Mouse (Mus musculus): ENCODE results near the gene Tars2. TPM values are rescaled to one million over a fixed set of nuclear protein-coding genes. Genes with fewer than 3 reads are reported as not detected.
"Not testable (repeated sequence)": the region's sequence is repeated elsewhere in the genome, so short reads cannot be mapped to it uniquely, and the experiment has no call there.

Tars2 gene
- polyA plus RNA-seq, 1 experiment from 2014 or later = 53.3 TPM

DNA sequence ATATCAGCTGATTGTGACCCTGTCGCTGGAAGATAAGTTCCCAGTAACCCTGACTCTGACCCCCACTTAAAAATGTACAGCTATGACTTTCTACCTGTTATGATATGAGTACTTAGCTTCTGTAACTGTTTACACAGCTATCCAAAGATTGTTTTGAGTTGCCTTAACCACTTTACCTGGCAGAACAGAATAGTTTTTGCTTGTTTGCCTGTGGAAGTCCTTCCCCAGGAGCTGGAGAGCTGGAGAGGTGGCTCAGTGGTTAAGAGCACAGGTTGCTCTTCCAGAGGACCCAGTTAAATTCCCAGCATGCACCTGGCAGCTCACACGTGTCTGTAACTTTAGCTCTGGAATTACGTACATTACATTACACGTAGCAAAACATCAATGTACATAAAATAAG, 55.4 kb downstream of the Tars2 start:
- ATAC-seq (ENCODE audit: low FRiP score) = no peak
- WGBS = 91% methylated on average over 4 of the region's 4 CpGs
- Histone ChIP-seq H3K36me3 (replicated peaks) (no peaks in the 10 kb centered on the region), H3K4me3 (replicated peaks) (no peak overlapping the region), H3K27ac (no peak overlapping the region), H3K9me3 (no peaks in the 10 kb centered on the region), H3K9ac (no peak overlapping the region), H3K4me2 (no peak overlapping the region), H3K4me1 (peaks cover 17% of the 10 kb centered on the region), H3K27me3 (no peaks in the 10 kb centered on the region)

DNA sequence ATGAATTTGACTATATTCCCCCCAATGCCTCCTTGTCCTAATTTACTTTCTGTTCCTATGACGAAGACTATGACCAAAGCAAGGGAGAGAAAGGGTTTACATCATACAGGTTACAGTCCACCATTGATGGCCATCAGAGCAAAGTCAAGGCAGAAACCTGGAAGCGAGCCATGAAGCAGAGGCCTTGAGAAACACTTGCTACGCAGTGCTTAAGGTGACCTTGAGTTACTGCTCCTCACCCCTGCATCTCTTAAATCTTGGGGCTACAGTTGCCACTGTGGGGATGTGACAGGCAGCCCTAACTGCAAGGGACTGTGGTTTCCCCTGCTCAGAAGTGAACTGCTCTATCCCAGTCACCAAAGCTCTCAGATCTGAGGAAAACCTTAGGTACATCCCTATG, 56.7 kb downstream of the Tars2 start:
- 98% methylated on average over 3 of the region's 3 CpGs for WGBS
- peaks cover 17% of the 10 kb centered on the region for H3K4me1 ChIP-seq
- H3K9ac ChIP-seq = no peak overlapping the region
- H3K9me3 ChIP-seq = no peaks in the 10 kb centered on the region
- no peak overlapping the region for H3K27ac ChIP-seq
- H3K36me3 ChIP-seq (replicated peaks) = no peaks in the 10 kb centered on the region
- H3K27me3 ChIP-seq = no peaks in the 10 kb centered on the region
- no peak overlapping the region for H3K4me3 ChIP-seq (replicated peaks)
- H3K4me2 ChIP-seq = no peak overlapping the region
- ATAC-seq (ENCODE audit: low FRiP score) = no peak

DNA sequence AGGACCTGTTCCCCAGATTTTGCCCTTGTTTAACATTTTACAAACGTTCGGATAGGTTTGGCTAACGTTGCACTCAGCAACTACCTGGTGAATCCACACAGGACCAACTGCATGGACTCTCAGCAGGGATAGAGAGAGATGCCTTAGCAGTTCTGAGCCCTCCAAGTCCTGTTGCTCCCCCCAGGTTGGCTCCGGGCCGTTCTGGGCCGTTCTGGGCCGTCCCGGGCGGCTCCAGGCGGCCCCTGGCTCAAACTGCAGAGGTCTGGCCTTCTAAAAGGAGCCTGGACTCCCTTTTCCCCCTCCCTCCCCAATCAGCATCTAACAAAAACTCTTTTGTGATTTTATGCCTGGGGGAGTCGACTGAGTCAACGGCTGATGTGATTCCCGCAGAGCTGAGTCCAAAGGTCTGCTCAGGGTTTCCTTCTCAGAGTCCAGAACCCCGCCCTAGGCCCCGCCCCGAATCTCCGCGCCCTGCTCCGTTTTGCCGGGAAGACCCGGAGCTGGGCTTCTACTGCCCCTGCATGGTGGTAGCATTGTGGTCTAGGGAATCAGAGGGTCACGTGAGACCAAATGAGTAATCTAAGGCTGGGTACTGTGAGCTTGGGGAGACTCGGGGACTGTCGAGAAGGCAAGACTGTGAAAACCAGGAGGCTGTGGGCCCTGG, 58.0 kb downstream of the Tars2 start:
- WGBS = 3% methylated on average over 24 of the region's 24 CpGs
- no peaks in the 10 kb centered on the region for H3K27me3 ChIP-seq
- peak; percentile 81 for ATAC-seq (ENCODE audit: low FRiP score)
- H3K9me3 ChIP-seq = no peaks in the 10 kb centered on the region
- H3K4me2 ChIP-seq = peak overlapping the region; percentile 60
- peak overlapping the region; percentile 30 for H3K4me3 ChIP-seq (replicated peaks)
- H3K36me3 ChIP-seq (replicated peaks) = no peaks in the 10 kb centered on the region
- peak overlapping the region; percentile 51 for H3K9ac ChIP-seq
- H3K27ac ChIP-seq = peak overlapping the region; percentile 46; the same call in 1 of the 2 replicates
- H3K4me1 ChIP-seq = peaks cover 17% of the 10 kb centered on the region

DNA sequence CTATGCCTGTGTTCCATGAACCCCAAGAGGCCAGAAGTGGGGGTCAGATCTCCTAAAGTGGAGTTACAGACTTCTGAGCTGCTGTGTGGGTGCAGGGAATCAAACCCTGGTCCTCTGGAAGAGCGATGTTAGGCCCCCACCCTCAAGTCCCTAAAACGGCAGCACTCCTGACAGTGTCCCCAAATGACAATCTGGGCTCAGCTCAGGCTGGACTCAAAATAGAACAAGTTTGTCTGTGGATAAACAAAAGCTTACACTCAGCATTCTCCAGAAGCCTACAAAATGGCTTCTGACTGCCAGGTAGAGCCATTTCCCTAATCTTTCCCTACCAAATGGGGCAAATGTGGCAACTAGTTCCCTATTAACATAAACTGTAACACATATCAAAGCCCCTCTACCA, 58.9 kb downstream of the Tars2 start:
- no peaks in the 10 kb centered on the region for H3K36me3 ChIP-seq (replicated peaks)
- WGBS = 83% methylated on average over 2 of the region's 2 CpGs

DNA sequence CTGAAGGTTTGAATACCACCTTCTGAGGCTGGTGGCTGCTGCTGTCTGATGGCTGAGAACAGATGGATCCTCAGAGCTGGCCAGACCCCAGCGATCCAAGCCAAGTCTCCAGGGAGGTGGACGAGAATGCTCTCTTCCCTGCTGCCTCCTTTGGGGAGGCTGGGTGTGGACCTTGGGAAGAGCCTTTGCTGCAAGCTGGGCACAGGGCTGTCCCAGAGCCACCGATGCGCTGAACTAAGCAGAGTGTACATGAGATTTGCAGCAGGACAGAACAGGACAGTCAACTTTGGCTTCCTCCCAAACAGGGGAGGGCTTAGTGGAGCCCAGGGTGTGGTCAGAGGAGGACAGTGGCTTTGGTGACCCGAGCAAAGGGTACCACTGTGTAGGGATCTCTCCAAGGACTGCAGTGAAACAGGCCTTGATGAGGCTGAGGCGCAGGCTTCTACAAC, 59.7 kb downstream of the Tars2 start:
- H3K4me2 ChIP-seq = no peak overlapping the region
- no peak for ATAC-seq (ENCODE audit: low FRiP score)
- no peaks in the 10 kb centered on the region for H3K27me3 ChIP-seq
- H3K36me3 ChIP-seq (replicated peaks) = no peaks in the 10 kb centered on the region
- H3K9ac ChIP-seq = no peak overlapping the region
- 72% methylated on average over 6 of the region's 6 CpGs for WGBS
- H3K27ac ChIP-seq = no peak overlapping the region
- H3K4me3 ChIP-seq (replicated peaks) = no peak overlapping the region
- no peaks in the 10 kb centered on the region for H3K9me3 ChIP-seq
- H3K4me1 ChIP-seq = peaks cover 26% of the 10 kb centered on the region

More for the DNA sequence above, 58.9 kb downstream of the Tars2 start:
- Histone ChIP-seq H3K9me3 (no peaks in the 10 kb centered on the region), H3K4me3 (replicated peaks) (no peak overlapping the region), H3K27me3 (no peaks in the 10 kb centered on the region), H3K27ac (no peak overlapping the region), H3K4me2 (no peak overlapping the region), H3K9ac (no peak overlapping the region), H3K4me1 (peaks cover 20% of the 10 kb centered on the region)
- ATAC-seq (ENCODE audit: low FRiP score) = no peak

DNA sequence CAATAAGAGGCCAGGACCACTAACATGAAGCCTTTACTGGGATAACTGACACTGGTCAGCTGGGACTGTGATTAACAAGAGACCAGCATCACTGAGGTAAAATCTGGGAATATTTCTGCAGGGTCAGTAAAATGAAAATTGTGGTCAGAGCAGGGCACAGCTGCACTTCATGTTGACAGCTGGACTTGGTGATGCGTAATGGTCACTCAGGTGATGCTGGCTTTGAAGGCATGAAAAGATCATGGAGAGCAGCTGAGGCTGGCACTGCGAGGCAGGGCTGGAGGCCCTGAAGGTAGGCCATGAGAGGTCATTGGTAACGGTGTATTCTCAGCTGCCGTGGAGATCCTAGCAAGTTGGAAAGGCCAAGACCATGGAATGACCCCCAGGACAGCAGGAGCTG, 61.7 kb downstream of the Tars2 start:
- WGBS = 95% methylated on average over 4 of the region's 4 CpGs
- peaks cover 26% of the 10 kb centered on the region for H3K4me1 ChIP-seq
- H3K27ac ChIP-seq = no peak overlapping the region
- no peak overlapping the region for H3K4me3 ChIP-seq (replicated peaks)
- ATAC-seq (ENCODE audit: low FRiP score) = no peak
- H3K9me3 ChIP-seq = no peaks in the 10 kb centered on the region
- H3K4me2 ChIP-seq = no peak overlapping the region
- H3K9ac ChIP-seq = no peak overlapping the region
- no peaks in the 10 kb centered on the region for H3K36me3 ChIP-seq (replicated peaks)
- H3K27me3 ChIP-seq = no peaks in the 10 kb centered on the region

DNA sequence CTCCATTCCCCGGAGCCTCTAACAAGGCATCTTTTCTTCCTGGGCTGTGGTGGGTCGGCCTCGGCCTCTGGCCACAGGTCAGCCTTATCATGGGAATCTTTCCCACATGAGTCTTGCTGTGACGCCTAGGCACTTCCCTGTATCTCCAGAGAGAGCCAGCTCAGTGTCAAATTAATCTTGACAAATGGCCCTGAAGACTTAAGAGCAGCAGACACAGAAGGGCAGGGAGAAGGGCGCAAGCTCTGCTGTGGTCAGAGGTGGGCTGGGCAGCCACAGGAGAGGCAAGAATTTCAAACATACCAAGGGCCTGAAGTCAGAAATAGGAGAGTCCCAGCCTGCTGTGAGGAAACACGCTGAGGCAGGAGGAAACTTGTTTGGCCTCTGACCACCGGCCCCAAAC, 63.6 kb downstream of the Tars2 start:
- Histone ChIP-seq H3K27me3 (no peaks in the 10 kb centered on the region), H3K27ac (no peak overlapping the region), H3K4me1 (peaks cover 16% of the 10 kb centered on the region), H3K4me3 (replicated peaks) (no peak overlapping the region), H3K9ac (no peak overlapping the region), H3K9me3 (no peaks in the 10 kb centered on the region), H3K4me2 (no peak overlapping the region), H3K36me3 (replicated peaks) (no peaks in the 10 kb centered on the region)
- 68% methylated on average over 7 of the region's 7 CpGs for WGBS
- no peak for ATAC-seq (ENCODE audit: low FRiP score)

DNA sequence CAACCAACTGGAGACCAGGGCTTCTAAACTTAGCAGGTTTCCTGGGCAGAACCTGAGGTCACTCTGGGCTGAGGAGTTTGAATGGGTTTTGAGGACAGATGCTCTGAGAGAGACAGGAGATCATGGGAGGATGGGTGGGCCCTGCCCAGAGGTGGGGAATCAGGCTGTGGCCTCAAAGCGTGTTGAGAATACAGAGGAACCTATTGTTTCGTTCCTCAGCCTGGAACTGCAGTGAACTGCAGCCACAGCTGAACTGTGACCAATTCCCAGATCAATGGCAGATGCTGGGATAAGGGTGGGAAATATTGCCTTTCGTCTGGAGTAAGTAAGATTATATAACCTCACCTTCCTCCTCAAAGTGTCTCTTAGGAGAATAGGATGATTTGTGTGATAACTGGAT, 64.2 kb downstream of the Tars2 start:
- H3K9me3 ChIP-seq = no peaks in the 10 kb centered on the region
- no peak for ATAC-seq (ENCODE audit: low FRiP score)
- WGBS = 70% methylated on average over 3 of the region's 3 CpGs
- no peak overlapping the region for H3K4me3 ChIP-seq (replicated peaks)
- H3K4me1 ChIP-seq = peaks cover 14% of the 10 kb centered on the region
- H3K36me3 ChIP-seq (replicated peaks) = no peaks in the 10 kb centered on the region
- H3K9ac ChIP-seq = no peak overlapping the region
- no peaks in the 10 kb centered on the region for H3K27me3 ChIP-seq
- no peak overlapping the region for H3K4me2 ChIP-seq
- no peak overlapping the region for H3K27ac ChIP-seq

DNA sequence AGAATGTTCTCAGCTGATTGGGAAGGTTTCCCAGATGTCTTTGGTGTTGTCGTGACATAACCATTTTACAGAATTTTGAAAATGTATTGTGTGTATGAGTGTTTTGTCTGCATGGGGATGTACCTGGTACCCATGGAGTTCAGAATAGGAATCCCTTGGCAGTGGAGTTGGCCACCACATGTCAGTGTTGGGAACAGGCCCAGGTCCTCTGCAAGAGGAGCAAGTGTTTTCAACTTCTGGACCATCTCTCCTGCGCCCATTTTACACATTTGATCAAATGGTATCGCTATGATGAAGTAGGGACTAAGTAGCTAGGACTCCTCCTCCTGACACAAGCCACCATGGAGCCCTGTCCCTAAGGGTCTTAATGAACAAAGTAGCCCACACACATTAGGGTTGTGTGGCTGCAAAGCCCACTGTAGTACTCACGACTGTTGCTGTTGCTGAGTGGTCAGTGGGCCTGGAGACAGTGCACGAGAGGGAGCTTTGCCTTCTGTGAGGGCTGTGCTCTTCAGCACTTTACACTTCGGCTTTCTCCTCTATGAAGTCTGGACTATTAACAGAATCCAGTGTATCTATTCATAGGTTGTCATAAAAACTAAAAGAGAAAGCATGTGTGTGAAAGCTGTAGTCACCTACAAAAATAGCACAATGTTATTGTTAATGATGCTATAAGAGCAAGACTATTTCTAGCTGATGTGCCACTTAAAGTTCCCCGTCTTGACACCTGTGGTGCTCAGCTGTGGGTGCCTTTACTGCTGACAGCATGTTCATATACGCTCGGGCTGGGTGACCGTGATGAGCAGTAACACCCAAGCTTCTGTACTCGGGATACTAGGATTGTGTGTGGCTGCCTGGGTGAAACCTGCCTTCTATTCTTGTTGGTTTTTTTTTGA, 65.0 kb downstream of the Tars2 start:
- H3K4me1 ChIP-seq = peaks cover 10% of the 10 kb centered on the region
- no peak for ATAC-seq (ENCODE audit: low FRiP score)
- no peaks in the 10 kb centered on the region for H3K9me3 ChIP-seq
- H3K36me3 ChIP-seq (replicated peaks) = no peaks in the 10 kb centered on the region
- no peaks in the 10 kb centered on the region for H3K27me3 ChIP-seq
- no peak overlapping the region for H3K4me2 ChIP-seq
- 93% methylated on average over 11 of the region's 11 CpGs for WGBS
- no peak overlapping the region for H3K27ac ChIP-seq
- H3K9ac ChIP-seq = no peak overlapping the region
- H3K4me3 ChIP-seq (replicated peaks) = no peak overlapping the region

DNA sequence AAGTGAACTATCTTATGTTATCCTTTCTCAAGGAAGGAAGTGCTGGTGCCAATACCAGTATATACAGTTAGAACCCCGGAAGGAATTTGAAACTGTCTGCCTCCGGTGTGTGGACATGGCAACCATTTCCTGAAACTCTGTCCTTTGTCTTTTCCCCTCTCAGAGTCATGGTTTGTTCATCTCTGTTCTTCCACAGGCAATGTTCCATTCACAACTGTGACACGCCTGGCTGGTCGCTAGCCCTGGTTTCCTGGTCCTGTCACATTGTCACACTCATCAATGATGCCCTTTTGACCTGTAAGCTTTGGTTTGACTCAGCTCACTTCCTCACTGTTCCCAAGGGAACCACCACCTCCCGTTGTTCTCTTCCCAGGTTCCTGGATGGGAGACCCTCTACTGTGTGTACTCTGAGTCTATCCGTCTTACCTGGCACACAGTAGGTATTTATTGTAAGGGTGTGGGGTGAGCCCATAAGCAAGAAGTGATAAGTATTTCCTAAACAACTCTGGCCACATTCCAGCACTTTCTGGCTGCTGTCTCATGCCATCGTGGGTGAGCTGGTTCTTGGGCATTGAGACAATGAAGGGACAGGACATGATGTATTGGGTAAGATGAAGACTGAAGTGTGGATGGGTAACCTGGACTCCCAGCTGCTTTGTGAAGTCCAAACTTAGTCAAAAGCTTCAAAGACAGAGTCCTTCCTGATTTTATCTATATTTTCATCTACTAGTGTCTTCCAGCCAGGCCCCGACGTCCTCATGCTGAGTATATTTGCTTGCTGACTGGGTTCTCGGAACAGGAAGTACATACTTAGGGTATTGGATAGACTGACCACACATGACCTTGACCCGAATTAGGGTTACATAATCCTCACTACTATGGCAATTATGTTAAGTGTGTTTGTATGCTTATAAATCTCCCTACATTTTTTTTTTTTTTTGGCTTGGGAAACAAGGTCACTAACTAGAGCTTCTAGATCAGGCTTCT, 65.9 kb downstream of the Tars2 start:
- H3K27ac ChIP-seq = no peak overlapping the region
- no peak for ATAC-seq (ENCODE audit: low FRiP score)

DNA sequence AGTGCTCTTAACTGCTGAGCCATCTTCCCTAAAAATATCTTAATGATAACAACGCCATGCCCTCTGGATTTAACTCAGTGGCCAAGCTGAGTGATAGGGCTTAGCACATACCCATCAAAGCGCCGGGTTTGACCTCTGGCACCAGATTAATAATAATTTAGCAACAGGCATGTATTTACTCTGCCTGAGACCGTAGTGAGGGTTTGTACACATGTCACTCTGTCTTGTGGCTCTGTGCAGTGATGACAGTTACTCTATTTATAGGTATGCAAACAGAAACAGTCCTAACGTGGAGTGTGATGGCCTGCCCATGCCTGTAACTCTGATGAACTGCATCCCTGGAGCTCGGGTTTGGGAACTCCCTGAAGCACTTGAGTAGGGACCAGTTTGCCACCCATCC, 67.3 kb downstream of the Tars2 start:
- no peaks in the 10 kb centered on the region for H3K9me3 ChIP-seq
- H3K4me1 ChIP-seq = peaks cover 14% of the 10 kb centered on the region
- 82% methylated on average over 6 of the region's 6 CpGs for WGBS

More for the DNA sequence above, 65.9 kb downstream of the Tars2 start:
- 83% methylated on average over 11 of the region's 11 CpGs for WGBS
- Histone ChIP-seq H3K4me2 (no peak overlapping the region), H3K9me3 (no peaks in the 10 kb centered on the region), H3K9ac (no peak overlapping the region), H3K36me3 (replicated peaks) (no peaks in the 10 kb centered on the region), H3K27me3 (no peaks in the 10 kb centered on the region), H3K4me1 (peaks cover 9% of the 10 kb centered on the region), H3K4me3 (replicated peaks) (no peak overlapping the region)

DNA sequence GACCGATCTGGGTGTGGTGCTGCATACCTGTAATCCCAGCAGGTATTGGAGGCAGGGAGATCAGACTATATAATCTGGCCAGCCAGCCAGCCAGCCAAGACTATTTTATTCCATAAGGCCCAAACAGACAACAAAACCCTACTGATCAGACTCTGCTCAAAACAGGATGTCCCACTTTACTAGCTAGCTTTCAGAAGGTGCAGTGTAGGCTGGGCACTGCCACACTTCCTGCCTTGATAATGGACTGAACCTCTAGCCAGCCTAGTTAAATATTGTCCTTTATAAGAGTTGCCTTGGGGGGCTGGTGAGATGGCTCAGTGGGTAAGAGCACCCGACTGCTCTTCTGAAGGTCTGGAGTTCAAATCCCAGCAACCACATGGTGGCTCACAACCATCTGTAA, 69.5 kb downstream of the Tars2 start:
- WGBS = 99% methylated on average over 2 of the region's 2 CpGs
- peaks cover 16% of the 10 kb centered on the region for H3K27me3 ChIP-seq
- not testable (repeated sequence) for ATAC-seq (ENCODE audit: low FRiP score)

More for the DNA sequence above, 67.3 kb downstream of the Tars2 start:
- H3K4me3 ChIP-seq (replicated peaks) = no peak overlapping the region
- peaks cover under 1% of the 10 kb centered on the region; the same call in 1 of the 2 replicates for H3K27me3 ChIP-seq
- no peak overlapping the region for H3K4me2 ChIP-seq
- no peaks in the 10 kb centered on the region for H3K36me3 ChIP-seq (replicated peaks)
- H3K9ac ChIP-seq = no peak overlapping the region
- no peak for ATAC-seq (ENCODE audit: low FRiP score)
- no peak overlapping the region for H3K27ac ChIP-seq

More for the DNA sequence above, 69.5 kb downstream of the Tars2 start:
- H3K27ac ChIP-seq; H3K9me3 ChIP-seq; H3K36me3 ChIP-seq (replicated peaks); H3K4me3 ChIP-seq (replicated peaks); H3K9ac ChIP-seq; H3K4me2 ChIP-seq: not testable (repeated sequence)
- H3K4me1 ChIP-seq = peaks cover 19% of the 10 kb centered on the region
